Mouse (Mus musculus) CH12F3 (cell line): ENCODE measurements around the gene Tob2.

ENCODE experiments used
- in situ Hi-C: fragments of 300-500 bp; cut with MboI; formaldehyde crosslinking; loops from 2 replicates; pipeline ENCODE4 v1.14.3; 2020; ENCODE audit warnings: low sequenced_read_pairs

Tob2 gene

DNA sequence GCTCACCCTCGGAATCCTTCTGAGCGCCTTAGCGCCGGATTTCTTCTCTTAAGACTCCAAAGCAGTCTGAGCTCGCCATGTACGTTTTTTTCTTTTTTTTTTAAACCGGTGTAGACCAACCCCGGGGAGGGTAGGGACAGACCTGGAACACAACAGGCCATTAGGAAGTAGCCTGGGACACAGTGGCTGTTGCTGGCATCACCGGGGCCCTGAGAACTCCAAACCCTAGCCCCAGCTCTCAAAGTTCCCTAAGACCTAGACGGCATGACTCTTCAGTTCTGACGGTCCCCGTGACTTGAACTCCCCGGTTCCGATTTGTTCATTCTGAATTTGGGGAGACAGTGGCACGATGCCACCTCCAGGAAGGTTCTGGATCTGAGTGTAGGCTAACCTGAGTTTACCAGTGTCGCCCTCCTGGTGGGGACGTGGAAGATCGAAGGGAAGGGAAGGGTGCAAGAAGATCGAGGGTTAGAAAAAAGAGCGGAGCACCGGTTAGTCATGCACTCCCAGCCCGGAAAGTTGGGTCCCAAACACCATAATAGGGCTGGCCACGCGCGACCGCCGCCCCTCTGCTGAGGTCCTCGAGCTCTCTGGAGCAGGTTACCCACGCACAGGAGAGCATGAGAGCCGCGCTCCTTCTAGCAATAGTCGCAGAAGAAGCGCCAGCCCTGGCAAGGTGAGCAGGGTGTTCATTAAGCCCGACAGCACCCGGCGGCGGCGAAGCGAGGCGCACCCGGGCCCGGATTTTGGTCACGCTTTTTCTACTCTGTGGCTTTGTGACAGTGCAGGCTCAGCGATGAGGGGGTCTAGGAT lies at the start of gene Tob2:
Gene Tob2, minus strand, starts transcription at position 280 of the 813 bp plus-strand sequence.
- in situ Hi-C loops: no loop called here

DNA sequence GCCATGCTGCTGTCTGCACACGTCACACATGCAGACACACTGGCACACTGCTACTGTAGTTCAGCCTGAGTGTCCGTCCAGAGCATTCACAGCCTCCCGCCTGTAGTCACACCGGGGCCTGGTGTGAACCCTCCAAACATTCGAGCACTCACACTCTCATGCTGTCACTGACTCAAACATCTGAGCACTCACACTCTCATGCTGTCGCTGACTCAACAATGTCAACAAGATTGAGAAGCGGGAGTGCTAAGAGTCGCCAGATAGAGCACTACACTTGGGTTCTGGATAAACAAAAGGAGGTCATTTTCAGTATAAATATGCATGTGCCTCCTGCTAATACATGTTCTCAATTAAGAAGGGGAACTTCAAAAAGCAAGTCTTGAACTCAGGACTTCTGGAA lies 49.4 kb upstream of the Tob2 start:
- in situ Hi-C loops: no loop called here

DNA sequence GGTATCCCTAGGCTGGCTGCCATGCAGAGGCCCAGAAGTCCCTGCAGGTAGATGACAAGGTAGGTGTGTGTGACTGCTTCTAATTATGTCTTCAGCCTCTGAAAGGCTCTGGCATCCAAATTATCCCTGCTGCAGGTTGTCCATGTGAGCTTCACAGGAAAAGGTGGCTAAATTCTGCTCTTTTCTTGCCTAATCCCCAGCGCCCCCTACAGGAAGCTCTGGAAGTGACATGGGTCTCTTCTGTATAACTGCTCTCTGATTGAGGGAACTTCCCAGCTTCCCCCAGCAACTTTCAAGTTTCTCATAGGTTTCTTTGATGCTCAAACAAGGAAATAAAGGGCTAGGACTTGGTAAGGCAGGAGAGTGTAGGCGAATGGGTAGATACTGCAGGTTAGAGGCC lies 46.3 kb upstream of the Tob2 start:
- in situ Hi-C loops: no loop called here

DNA sequence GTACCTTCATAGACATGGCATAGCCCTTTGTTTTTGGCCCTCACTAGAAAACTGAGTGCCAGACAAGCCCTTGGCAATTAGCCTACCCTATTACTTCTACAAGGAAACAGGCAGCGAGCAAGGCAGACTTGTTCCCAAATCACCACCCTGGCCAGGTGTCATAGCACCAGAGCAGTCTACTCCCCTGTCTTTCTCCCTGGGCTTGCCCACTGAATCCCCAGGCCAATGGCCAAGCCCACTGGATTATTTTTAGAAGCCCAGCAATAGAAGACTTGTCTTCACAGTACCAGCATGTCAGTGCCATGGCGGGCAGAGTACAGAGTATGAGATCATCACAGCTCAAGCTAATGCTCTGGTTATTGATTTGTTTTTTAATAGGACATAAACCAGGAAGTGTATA lies 40.2 kb upstream of the Tob2 start:
- in situ Hi-C loops: no loop called here

DNA sequence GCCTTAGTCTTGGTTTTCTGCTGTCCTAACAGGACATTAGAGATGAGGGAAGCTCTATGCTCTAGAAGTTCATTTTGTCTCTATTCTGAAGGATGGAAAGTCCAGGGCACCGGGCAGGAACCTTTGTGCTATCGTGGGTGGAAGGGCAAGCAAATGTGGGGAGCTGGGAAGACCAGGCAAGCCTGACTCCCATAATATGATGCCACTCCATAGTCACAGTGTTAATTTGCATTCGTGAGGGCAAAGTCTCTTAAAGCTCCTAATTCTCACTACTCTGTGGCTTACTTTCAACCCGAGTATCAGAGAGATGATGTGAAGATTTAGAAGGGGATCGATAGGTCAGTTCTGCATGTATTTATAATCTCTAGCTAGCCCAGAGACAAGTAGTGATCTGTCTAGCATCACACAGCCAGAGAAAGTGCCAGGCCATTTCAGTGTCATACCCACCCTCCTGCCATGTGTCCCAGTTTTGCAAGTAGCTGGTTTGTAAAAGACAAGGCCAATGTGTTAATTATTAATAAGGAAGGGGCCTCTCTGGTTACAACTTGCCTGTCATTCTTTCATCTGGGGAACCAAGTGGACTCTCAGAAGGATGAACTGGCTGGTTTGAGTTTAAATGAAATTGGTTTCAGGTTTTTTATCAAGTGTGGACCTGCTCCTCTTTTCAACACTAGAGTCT lies 39.1 kb upstream of the Tob2 start:
- in situ Hi-C loops: no loop called here

DNA sequence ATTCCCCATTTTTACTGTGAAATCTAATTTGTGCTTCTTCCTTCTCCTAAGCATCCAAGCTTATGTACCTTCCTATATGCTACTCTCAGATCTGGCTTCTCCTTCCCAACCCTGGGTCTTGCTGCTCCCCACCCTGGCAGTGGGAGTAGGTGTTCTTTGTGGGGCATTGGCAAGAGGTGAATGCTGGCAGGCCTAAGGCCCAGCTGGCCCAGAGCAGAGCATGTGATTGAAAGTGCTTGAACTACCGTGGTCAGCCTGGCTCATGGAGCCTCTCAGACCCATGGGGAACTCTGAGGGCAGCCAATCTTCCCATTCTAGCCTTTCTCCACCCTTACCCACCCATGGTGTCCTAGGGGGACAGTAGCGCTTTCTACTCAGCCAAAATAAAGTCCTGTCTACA lies 37.8 kb upstream of the Tob2 start:
- in situ Hi-C loops: no loop called here

DNA sequence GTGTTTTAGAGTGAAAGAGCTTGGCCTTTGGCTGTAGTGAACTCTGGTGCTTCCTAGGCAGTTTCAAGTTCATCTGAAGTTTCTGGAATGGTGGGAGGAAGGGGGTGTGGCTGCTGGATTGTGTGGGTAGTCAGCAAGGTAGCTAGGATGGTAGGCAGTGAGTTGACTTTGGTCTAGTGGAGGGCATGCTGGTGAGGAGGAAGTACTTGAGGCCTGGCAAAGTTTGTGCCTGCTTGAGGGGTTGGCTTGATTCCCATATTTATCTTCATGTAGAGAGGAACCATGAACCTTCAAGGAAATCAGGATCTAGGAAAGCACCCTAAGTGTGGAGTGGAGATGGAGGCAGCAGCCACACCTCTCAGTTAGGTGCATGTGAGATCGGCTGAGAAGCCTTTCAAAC lies 35.4 kb upstream of the Tob2 start:
- in situ Hi-C loops: no loop called here

DNA sequence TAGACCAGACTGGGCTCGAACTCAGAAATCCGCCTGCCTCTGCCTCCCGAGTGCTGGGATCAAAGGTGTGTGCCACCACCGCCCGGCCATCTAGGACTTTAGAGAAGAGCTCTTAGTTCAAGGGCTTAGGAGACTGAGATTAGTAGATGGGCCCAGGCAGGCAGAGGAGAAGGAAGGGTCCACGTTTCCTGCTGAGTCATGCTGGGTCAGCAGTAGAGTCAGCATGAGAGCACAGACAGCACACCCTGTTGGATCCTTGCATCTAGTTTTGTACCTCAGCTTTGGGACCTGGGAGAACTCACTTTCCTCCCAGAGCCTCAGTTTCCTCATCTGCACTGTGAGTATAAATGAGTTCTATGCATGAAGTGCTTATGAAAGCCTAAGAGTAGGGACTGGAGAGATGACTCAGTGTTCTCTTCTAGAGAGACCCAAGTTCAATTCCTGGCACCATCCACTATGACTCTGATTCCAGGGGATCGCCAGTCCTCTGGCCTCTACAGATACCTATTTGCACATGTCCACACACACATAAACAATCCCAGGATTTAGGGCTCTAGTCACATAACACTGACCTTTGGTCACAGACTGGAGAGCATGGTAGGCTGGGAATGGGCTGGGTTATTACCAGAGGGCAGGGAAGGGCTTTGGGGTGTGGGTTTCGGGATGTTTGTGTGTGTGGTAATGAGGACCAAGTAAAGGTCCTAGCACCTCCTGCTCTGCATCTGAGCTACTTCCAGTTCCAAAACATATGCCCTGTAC lies 33.4 kb upstream of the Tob2 start:
- in situ Hi-C loops: no loop called here

DNA sequence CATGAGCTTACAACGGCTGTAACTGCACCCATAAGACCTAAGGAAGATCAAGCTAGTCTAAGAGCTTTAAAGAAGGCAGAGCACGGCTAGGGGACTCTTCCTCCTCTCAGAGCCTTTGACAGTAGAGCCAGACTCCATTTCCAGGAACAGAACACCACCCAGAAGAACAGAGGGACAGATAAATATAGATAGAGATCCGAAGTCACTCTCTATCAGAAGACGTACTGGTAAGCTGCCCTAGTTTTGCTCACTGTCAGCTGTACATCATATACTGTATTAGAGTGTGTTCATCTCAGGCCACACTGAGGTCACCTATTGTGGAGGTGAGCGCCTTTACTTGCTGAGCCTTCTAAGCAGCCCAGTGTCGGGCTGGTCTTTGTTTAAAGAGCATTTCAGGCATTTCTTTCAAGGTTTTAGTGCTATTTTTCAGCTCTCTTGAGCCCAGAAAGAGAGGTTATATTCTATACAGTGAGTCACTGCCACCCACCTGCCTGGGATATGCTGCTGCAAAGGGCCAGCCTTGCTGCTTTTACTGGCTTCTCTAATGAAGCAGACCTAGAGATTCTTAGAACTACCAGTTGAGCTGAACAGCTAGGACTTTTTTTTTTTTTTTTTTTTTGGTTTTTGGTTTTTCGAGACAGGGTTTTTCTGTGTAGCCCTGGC lies 32.7 kb upstream of the Tob2 start:
- in situ Hi-C loops: no loop called here

DNA sequence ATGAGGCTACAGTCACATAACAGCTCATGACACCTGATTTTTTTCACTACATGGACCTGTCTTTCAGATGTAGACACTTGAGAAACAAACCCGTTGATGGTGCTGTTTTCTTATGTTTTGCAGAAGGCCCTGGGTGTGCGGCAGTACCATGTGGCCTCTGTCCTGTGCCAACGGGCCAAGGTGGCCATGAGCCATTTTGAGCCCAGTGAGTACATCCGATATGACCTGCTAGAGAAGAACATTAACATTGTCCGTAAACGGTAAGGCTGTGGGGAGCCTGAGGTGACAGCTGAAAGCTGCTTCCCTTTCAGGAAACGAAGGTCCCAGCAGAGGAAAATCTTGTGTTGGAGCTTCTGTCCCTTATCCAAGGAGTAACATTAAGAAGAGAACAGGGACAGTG lies 30.6 kb upstream of the Tob2 start:
- in situ Hi-C loops: no loop called here

DNA sequence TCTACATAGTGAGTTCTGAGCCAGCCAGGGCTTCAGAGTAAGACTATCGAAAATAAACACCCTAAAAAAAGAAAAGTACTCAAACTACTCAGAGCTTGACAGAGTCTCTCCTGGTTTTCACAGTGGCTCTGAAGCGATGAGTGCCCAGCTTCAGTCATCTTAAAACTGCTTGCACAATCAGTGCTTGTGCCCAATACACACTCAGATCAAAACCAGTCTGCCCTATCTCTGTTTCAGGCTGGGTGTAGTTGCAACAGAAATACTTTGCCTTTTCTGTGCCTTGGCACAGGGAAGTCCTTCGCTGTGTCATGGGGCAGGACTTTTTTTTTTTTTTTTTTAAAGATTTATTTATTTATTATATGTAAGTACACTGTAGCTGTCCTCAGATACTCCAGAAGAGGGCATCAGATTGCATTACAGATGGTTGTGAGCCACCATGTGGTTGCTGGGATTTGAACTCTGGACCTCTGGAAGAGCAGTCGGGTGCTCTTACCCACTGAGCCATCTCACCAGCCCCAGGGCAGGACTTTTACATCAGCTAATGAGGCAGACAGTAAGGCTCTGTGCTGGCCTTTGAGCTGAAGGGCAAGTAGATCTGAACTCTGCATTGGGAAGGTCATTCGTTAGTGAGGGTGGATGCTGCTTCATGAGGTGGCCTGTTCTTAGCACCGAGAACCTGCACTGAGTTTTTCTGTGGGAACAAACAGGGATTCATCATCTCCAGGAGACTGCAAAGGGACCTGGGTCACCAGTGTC lies 28.4 kb upstream of the Tob2 start:
- in situ Hi-C loops: no loop called here

DNA sequence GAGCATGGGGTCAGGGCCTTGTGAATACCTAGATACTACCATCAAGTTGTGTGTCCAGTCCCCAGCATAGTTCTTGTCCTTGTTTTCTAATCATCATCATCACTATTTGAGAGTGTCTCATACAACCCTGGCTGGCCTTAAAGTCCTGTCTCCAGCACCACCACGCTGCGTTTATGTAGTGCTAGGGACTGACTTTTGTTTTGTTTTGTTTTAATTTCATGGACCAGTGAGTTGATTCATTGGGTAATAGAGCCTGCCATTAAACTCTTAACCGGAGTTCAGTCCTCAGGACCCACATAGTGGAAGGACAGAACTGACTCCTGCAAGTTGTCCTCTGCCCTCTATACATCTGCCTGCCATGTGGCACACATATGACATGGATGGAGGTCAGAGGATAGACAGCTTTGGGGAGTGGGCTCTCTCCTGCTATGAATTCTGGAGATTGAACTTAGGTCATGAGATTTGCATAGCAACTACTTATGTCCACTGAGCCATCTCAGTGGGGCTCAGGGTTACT lies 26.9 kb upstream of the Tob2 start:
- in situ Hi-C loops: no loop called here

DNA sequence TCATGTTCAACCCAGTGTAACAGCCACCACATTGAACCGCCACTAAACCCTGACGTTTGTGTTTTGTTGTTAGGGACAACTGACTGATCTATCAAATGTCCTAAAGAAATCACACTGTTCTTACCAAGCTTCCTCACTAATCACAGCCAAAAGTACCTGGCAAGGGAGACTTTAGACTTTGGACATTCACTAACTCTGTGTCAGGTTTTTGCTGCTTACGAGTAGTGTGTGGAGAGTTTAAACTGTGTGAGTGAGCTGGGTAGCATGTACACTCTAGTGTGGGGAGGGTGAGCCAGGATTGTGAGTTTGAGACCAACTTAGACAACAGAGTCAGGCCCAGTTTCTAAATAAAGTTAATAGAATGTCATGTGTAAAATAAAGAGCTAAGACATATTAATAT lies 23.8 kb upstream of the Tob2 start:
- in situ Hi-C loops: no loop called here

DNA sequence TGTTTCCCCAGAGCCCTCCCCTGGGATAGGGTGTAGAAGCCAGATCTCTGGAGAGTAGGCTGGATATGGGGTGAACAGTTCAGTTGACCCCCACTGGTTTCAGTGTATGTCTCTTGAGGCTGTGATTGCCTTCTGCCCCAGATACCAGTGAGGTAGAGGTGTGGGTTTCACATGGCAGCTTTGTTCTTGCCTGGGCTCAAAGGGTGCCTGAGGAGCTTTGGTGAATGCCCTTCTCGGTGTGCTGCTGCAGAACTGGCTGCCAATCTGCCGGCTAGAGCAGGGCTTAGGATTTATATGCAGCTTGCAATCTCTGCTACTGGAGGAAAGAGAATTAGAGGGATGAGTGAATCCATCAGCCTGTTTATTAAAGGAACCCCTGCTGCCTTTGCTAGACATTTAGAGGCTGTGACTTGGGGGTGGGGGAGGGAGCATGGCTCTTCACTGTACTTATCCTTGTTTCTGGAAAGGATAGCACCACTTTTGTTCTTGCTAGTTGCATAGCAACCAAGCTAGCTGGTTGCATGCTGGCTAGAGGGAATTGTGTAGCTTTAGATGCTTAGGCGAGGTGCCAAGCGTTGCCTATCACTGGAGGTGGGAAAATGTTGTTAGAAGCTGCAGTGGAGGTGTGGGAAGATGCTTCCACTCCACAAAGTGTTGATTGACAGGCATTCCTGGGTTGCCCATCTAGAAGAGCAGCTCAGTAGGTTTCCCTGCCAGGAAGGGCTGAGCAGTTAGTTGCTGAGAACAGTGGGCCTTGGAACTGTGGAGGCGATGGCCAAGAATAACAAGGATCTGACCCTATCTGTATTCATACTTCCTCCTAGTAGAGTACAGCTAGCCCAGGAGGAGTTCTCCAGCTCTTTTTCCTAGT lies 21.2 kb upstream of the Tob2 start:
- in situ Hi-C loops: no loop called here

DNA sequence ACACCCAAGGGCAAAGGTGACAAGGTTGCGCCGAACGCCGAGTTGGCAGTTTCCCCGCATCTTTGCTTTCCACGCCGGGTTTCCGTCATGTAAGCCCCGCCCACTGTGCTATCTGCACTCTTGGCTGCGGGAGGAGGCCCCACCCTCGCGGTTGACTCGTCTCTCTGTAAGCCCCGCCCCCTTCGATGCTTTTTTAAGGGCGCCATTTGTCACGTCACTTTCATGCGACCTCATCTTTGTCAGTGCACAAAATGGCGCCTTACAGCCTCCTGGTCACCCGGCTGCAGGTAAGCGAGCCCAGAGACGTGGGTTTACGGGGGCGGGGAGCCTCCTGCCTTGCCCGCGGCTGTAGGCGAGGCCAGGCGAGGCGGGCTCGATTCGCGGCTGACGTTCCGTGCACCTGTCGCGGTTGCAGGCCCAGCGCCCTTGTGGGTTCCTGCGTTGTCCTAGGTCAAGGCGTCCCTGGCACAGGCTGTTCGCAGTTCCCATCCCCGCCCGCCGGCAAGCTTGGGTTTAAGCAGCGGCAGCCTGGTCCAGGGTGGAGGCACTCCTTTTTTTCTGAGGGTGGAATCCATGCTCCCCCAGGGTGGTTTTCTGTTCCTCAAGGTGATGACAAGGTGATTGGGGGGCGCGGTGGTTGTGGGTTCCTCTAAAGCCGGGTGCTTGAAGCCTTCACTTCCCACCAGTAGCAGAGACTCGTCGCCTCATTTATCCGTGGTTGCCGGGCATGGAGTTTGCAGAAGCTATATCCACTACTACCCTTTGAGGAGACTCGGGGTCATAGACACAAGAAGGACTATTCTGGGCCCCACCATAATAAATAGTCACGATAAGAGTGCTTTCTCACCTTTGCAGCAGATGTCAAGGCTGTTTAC lies 13.9 kb upstream of the Tob2 start, which contains the start of gene Aco2:
Gene Aco2, plus strand, starts transcription at position 48 of the 875 bp plus-strand sequence.
- in situ Hi-C loops: no loop called here

DNA sequence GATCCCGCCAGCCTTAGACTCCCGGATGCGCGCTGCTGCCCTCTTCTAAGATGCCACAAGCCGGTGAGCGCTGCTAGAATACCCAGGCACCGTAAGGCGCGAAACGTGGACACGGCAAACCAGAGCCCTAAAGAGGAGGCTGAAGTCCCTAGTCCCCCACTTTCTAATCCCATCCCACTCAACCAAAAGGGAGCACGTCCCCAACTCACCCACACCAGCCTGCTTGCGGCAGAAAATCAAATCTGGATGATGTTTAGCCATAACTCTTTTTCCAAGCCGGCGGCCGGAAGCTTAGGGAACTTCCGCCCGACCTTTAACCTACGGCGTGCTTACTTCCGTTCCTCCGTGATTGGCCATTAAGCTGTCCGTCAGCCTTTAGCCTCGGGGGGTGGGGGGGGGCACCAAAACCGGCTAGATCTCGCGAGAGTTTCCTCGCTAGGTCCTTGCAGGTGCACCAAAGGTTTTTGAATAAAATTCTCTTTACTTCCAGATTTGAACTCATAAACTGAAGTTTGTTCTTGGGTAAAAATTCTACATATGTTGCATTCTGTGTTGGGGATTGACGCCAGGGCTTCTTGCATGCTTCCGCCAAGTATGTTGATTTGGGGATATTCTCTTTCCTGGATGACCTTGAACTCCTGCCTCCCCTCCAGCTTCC lies 13.1 kb upstream of the Tob2 start, which contains the start of gene Phf5a:
Gene Phf5a, minus strand, starts transcription at position 308 of the 658 bp plus-strand sequence.
- in situ Hi-C loops: no loop called here

DNA sequence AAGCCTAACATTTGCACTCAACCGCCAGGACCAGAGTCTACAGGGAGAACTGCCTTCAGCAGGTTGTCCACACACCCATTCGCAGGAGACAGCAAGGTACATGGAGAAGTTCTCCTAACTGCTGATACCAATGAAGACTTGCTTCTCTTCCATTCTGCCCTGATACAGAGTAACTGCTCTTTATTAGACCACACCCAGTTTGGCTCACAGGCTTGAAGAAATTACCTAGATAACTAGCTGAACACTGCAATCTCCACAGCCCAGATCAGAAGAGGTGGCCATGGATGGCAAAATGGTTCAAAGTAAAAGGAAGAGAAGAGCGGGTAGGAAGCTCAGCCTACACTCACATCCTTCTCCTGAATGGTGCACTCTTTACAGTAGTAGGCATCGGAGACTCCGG lies 11.4 kb upstream of the Tob2 start:
- in situ Hi-C loops: no loop called here

DNA sequence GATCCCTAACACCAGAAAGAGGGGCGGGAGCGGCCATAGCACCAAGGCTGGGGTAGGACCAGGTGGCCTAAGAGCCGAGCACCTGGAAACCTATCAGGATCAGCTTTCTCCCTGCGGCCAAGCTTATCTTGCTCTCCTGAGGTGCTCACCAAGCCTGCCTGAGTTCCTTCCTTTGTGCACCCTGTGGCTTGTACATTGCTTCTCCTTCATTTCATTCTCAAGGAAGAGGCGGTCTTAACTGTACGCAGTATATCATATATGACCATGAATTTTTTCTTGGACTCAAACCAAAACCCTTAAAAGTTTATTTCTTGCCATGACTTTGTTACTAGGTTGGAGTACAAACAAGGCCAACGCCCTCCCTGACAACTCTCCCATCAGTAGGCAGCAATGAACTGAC lies 5.6 kb upstream of the Tob2 start:
- in situ Hi-C loops: no loop called here
